Mouse (Mus musculus) heart, embryonic 13.5 days (tissue): ENCODE results near the gene Slc39a9. TPM values are rescaled to one million over a fixed set of nuclear protein-coding genes. Genes with fewer than 3 reads are reported as not detected.

ENCODE experiments used
- ATAC-seq: fragments of 200-750 bp; cut with Nextera tagmentation; 2 replicates; pipeline ENCODE4 v1.8.0; 2017; ENCODE audit warnings: moderate TSS enrichment; ENCODE audit not compliant: insufficient number of reproducible peaks, low FRiP score, low TSS enrichment; ENCODE audit errors: extremely low read depth
- H3K27ac ChIP-seq: fragments of 300-500 bp; sonication (generic); replicated peaks from 2 replicates; pipeline ENCODE4 v1.5.1; 2015; ENCODE audit warnings: moderate library complexity, mild to moderate bottlenecking, inconsistent platforms
- H3K27me3 ChIP-seq: fragments of 300-500 bp; sonication (generic); replicated peaks from 2 replicates; pipeline ENCODE4 v1.6.1; 2015; ENCODE audit warnings: mild to moderate bottlenecking, inconsistent platforms
- H3K36me3 ChIP-seq: fragments of 300-500 bp; sonication (generic); 2 replicates; pipeline ENCODE4 v1.6.1; 2015; ENCODE audit warnings: mild to moderate bottlenecking, inconsistent platforms
- H3K4me1 ChIP-seq: fragments of 300-500 bp; sonication (generic); 2 replicates; pipeline ENCODE4 v1.6.1; 2015; ENCODE audit warnings: inconsistent platforms
- H3K4me2 ChIP-seq: fragments of 300-500 bp; sonication (generic); 2 replicates; pipeline ENCODE4 v1.6.1; 2015; ENCODE audit warnings: inconsistent platforms, mild to moderate bottlenecking, moderate library complexity
- H3K4me3 ChIP-seq: fragments of 300-500 bp; sonication (generic); 2 replicates; pipeline ENCODE4 v1.5.1; 2015; ENCODE audit warnings: moderate library complexity, mild to moderate bottlenecking, inconsistent platforms
- H3K9ac ChIP-seq: fragments of 300-500 bp; sonication (generic); 2 replicates; pipeline ENCODE4 v1.6.1; 2015; ENCODE audit warnings: inconsistent platforms, mild to moderate bottlenecking, moderate library complexity
- H3K9me3 ChIP-seq: fragments of 300-500 bp; sonication (generic); 2 replicates; pipeline ENCODE4 v1.6.1; 2016; ENCODE audit warnings: inconsistent platforms
- WGBS: fragments of 180-500 bp; shearing (Covaris S2); methylation state at CpG from one replicate; pipeline ENCODE4 v1.1.7; 2015; ENCODE audit warnings: mixed read lengths; 5-methylcytosine and 5-hydroxymethylcytosine counted together
- polyA plus RNA-seq: library from polyadenylated mRNA; unstranded; fragments of >200 nt; fragmentation: Nextera tagmentation; extraction: Ambion mirVana; gene quantifications from 2 replicates; pipeline ENCODE4 v1.2.1, GENCODE M21; 2015

The Slc39a9 gene
- polyA plus RNA-seq, 1 experiment from 2014 or later = 15.9 TPM

GRCm38 (mm10) chr12:80654659-80655025 lies 11.0 kb downstream of the Slc39a9 start:
- Histone ChIP-seq H3K4me2 (no peak overlapping the region), H3K27me3 (no peaks in the 10 kb centered on the region), H3K4me3 (no peak overlapping the region), H3K27ac (no peak overlapping the region), H3K4me1 (peaks cover 7% of the 10 kb centered on the region), H3K36me3 (peaks cover 9% of the 10 kb centered on the region; the same call in 1 of the 2 replicates), H3K9me3 (no peaks in the 10 kb centered on the region), H3K9ac (no peak overlapping the region)
- ATAC-seq = no peak
- 90% methylated on average over 3 of the region's 3 CpGs for WGBS

- H3K36me3 ChIP-seq = peaks cover 19% of the 10 kb centered on the region
- ATAC-seq = no peak
- H3K4me3 ChIP-seq = no peak overlapping the region
- 78% methylated on average over 6 of the region's 6 CpGs for WGBS
- no peaks in the 10 kb centered on the region for H3K27me3 ChIP-seq
- no peaks in the 10 kb centered on the region for H3K9me3 ChIP-seq
- no peak overlapping the region for H3K4me2 ChIP-seq
- H3K9ac ChIP-seq = no peak overlapping the region
- no peak overlapping the region for H3K27ac ChIP-seq
- peaks cover 15% of the 10 kb centered on the region for H3K4me1 ChIP-seq
These were observed 15.0 kb downstream of the Slc39a9 start for GRCm38 (mm10) chr12:80658661-80659060.

GRCm38 (mm10) chr12:80662322-80662721 lies 18.6 kb downstream of the Slc39a9 start:
- ATAC-seq = no peak
- Histone ChIP-seq H3K36me3 (peaks cover 37% of the 10 kb centered on the region), H3K4me1 (peaks cover 8% of the 10 kb centered on the region), H3K27ac (no peak overlapping the region), H3K9ac (no peak overlapping the region), H3K9me3 (no peaks in the 10 kb centered on the region), H3K4me3 (no peak overlapping the region), H3K4me2 (no peak overlapping the region), H3K27me3 (no peaks in the 10 kb centered on the region)
- 54% methylated on average over 10 of the region's 10 CpGs for WGBS

GRCm38 (mm10) chr12:80663935-80664334 lies 20.3 kb downstream of the Slc39a9 start:
- Histone ChIP-seq H3K27ac (no peak overlapping the region), H3K4me2 (no peak overlapping the region), H3K36me3 (peaks cover 52% of the 10 kb centered on the region), H3K9me3 (no peaks in the 10 kb centered on the region), H3K9ac (no peak overlapping the region), H3K4me1 (peaks cover 8% of the 10 kb centered on the region), H3K4me3 (no peak overlapping the region), H3K27me3 (no peaks in the 10 kb centered on the region)
- no peak for ATAC-seq
- WGBS = 80% methylated on average over 2 of the region's 2 CpGs

- H3K36me3 ChIP-seq = peaks cover 57% of the 10 kb centered on the region
- 70% methylated on average over 2 of the region's 2 CpGs for WGBS
- no peak for ATAC-seq
- no peak overlapping the region for H3K4me3 ChIP-seq
- H3K4me1 ChIP-seq = no peaks in the 10 kb centered on the region
- no peak overlapping the region for H3K27ac ChIP-seq
- no peak overlapping the region for H3K4me2 ChIP-seq
- no peak overlapping the region for H3K9ac ChIP-seq
- no peaks in the 10 kb centered on the region for H3K27me3 ChIP-seq
- no peaks in the 10 kb centered on the region for H3K9me3 ChIP-seq
These were observed 24.7 kb downstream of the Slc39a9 start for GRCm38 (mm10) chr12:80668391-80668790.

- Histone ChIP-seq H3K4me1 (no peaks in the 10 kb centered on the region), H3K9me3 (no peaks in the 10 kb centered on the region), H3K27ac (no peak overlapping the region), H3K36me3 (peaks cover 68% of the 10 kb centered on the region), H3K9ac (no peak overlapping the region), H3K27me3 (no peaks in the 10 kb centered on the region), H3K4me2 (no peak overlapping the region), H3K4me3 (no peak overlapping the region)
- no peak for ATAC-seq
- 16% methylated on average over 3 of the region's 3 CpGs for WGBS
These were observed 29.5 kb downstream of the Slc39a9 start for GRCm38 (mm10) chr12:80673170-80673569.

GRCm38 (mm10) chr12:80681340-80681739 lies 37.7 kb downstream of the Slc39a9 start:
- H3K36me3 ChIP-seq = peaks cover 31% of the 10 kb centered on the region

GRCm38 (mm10) chr12:80683554-80683953 lies 39.9 kb downstream of the Slc39a9 start:
- Histone ChIP-seq H3K9ac (no peak overlapping the region), H3K27me3 (no peaks in the 10 kb centered on the region), H3K36me3 (peaks cover 13% of the 10 kb centered on the region), H3K27ac (no peak overlapping the region), H3K4me1 (peaks cover 9% of the 10 kb centered on the region), H3K4me3 (no peak overlapping the region), H3K9me3 (no peaks in the 10 kb centered on the region), H3K4me2 (no peak overlapping the region)
- ATAC-seq = no peak
- 81% methylated on average over 3 of the region's 3 CpGs for WGBS

More at GRCm38 (mm10) chr12:80681340-80681739, 37.7 kb downstream of the Slc39a9 start:
- H3K4me1 ChIP-seq = no peaks in the 10 kb centered on the region
- H3K4me3 ChIP-seq = no peak overlapping the region
- H3K9ac ChIP-seq = no peak overlapping the region
- H3K27ac ChIP-seq = no peak overlapping the region
- H3K9me3 ChIP-seq = no peaks in the 10 kb centered on the region
- no peak for ATAC-seq
- no peak overlapping the region for H3K4me2 ChIP-seq
- H3K27me3 ChIP-seq = no peaks in the 10 kb centered on the region
- 68% methylated on average over 1 of the region's 1 CpGs for WGBS

- Histone ChIP-seq H3K9ac (no peak overlapping the region), H3K9me3 (no peaks in the 10 kb centered on the region), H3K27ac (no peak overlapping the region), H3K4me2 (no peak overlapping the region), H3K4me3 (no peak overlapping the region), H3K36me3 (peaks cover 9% of the 10 kb centered on the region; the same call in 1 of the 2 replicates), H3K27me3 (no peaks in the 10 kb centered on the region), H3K4me1 (peaks cover 9% of the 10 kb centered on the region)
- no peak for ATAC-seq
- WGBS = 90% methylated on average over 3 of the region's 3 CpGs
These were observed 40.6 kb downstream of the Slc39a9 start for GRCm38 (mm10) chr12:80684316-80684715.

- no peaks in the 10 kb centered on the region for H3K9me3 ChIP-seq
- H3K4me2 ChIP-seq = peak overlapping the region; percentile 35; the same call in 1 of the 2 replicates
- ATAC-seq = no peak
- peaks cover 27% of the 10 kb centered on the region for H3K27me3 ChIP-seq
- no peak overlapping the region for H3K9ac ChIP-seq
- WGBS = 51% methylated on average over 10 of the region's 10 CpGs
- H3K36me3 ChIP-seq = no peaks in the 10 kb centered on the region
- no peak overlapping the region for H3K27ac ChIP-seq
- H3K4me1 ChIP-seq = peaks cover 28% of the 10 kb centered on the region
- no peak overlapping the region for H3K4me3 ChIP-seq
These were observed 44.1 kb downstream of the Slc39a9 start for GRCm38 (mm10) chr12:80687788-80688211.

GRCm38 (mm10) chr12:80689696-80690095 lies 46.0 kb downstream of the Slc39a9 start:
- Histone ChIP-seq H3K27me3 (peaks cover 46% of the 10 kb centered on the region), H3K4me3 (no peak overlapping the region), H3K4me1 (peaks cover 47% of the 10 kb centered on the region), H3K36me3 (no peaks in the 10 kb centered on the region), H3K4me2 (no peak overlapping the region), H3K9ac (no peak overlapping the region), H3K9me3 (no peaks in the 10 kb centered on the region), H3K27ac (no peak overlapping the region)
- ATAC-seq = no peak
- 50% methylated on average over 5 of the region's 5 CpGs for WGBS

GRCm38 (mm10) chr12:80691671-80692091 lies 48.0 kb downstream of the Slc39a9 start:
- H3K9ac ChIP-seq = peak overlapping the region; percentile 24; the same call in 1 of the 2 replicates
- H3K4me1 ChIP-seq = peaks cover 49% of the 10 kb centered on the region
- no peak for ATAC-seq
- peak overlapping the region; percentile 51 for H3K4me3 ChIP-seq
- H3K36me3 ChIP-seq = no peaks in the 10 kb centered on the region
- H3K27me3 ChIP-seq = peaks cover 56% of the 10 kb centered on the region
- H3K9me3 ChIP-seq = no peaks in the 10 kb centered on the region
- no peak overlapping the region for H3K27ac ChIP-seq
- 23% methylated on average over 12 of the region's 12 CpGs for WGBS
- H3K4me2 ChIP-seq = peak overlapping the region; percentile 80
